Mouse (Mus musculus) natural killer cell, adult 2 months (primary cell): Measurements from ENCODE around the gene Thy1.

Source experiments
- DNase-seq, 2 experiments: peaks; one replicate each; pipeline ENCODE4 v3.0.0; 2022; ENCODE audit warnings: low spot score in 2 of 2

Gene Thy1

GRCm38 (mm10) chr9:44033957-44034727 is 9.0 kb upstream of the Thy1 start:
- DNase-seq = peak in 1 of 2 experiments; percentile 54

GRCm38 (mm10) chr9:44037106-44037505 is 6.1 kb upstream of the Thy1 start:
- DNase-seq = no peak

GRCm38 (mm10) chr9:44041511-44042395 is 1.4 kb upstream of the Thy1 start:
- DNase-seq = no peak

GRCm38 (mm10) chr9:44042396-44042680 is 846 bp upstream of the Thy1 start:
- no peak for DNase-seq

GRCm38 (mm10) chr9:44043708-44044425 is 683 bp downstream of the Thy1 start:
- no peak for DNase-seq

GRCm38 (mm10) chr9:44044426-44045157 is 1.4 kb downstream of the Thy1 start:
- DNase-seq = no peak

GRCm38 (mm10) chr9:44045158-44045883 is 2.1 kb downstream of the Thy1 start:
- no peak for DNase-seq

GRCm38 (mm10) chr9:44045884-44046272 is 2.7 kb downstream of the Thy1 start:
- DNase-seq = no peak

- DNase-seq = no peak
Observed at GRCm38 (mm10) chr9:44046426-44046825, 3.2 kb downstream of the Thy1 start.

- DNase-seq = no peak
Observed at GRCm38 (mm10) chr9:44047071-44047470, 3.9 kb downstream of the Thy1 start.

GRCm38 (mm10) chr9:44047571-44048490 is 4.6 kb downstream of the Thy1 start:
- DNase-seq = no peak

GRCm38 (mm10) chr9:44048541-44049380 is 5.6 kb downstream of the Thy1 start:
- DNase-seq = no peak

- no peak for DNase-seq
Observed at GRCm38 (mm10) chr9:44049381-44050165, 6.4 kb downstream of the Thy1 start.

GRCm38 (mm10) chr9:44052855-44053254 is 9.7 kb downstream of the Thy1 start:
- DNase-seq = no peak

GRCm38 (mm10) chr9:44053936-44054335 is 10.8 kb downstream of the Thy1 start:
- no peak for DNase-seq

- no peak for DNase-seq
Observed at GRCm38 (mm10) chr9:44058606-44059005, 15.4 kb downstream of the Thy1 start.

- no peak for DNase-seq
Observed at GRCm38 (mm10) chr9:44065177-44065576, 22.0 kb downstream of the Thy1 start.

- DNase-seq = peak; percentile 100
Observed at GRCm38 (mm10) chr9:44066785-44067225, 23.6 kb downstream of the Thy1 start, which contains the start of gene Usp2. Gene Usp2 (plus strand): TSS chr9:44067021.
